Mouse (Mus musculus) central nervous system, embryonic 18 days (tissue): Measurements from ENCODE around the gene Sirt2. TPM values are rescaled to one million over a fixed set of nuclear protein-coding genes. Genes with fewer than 3 reads are reported as not detected.

Experiments used
- polyA plus RNA-seq: library from polyadenylated mRNA; depleted of rRNA; stranded (reverse); fragments of >200 nt; gene quantifications from 2 replicates; pipeline ENCODE4 v1.2.3, GENCODE M21; 2012; rRNA removed

The Sirt2 gene
- polyA plus RNA-seq, result 128 and 133 TPM in 2 replicates

GRCm38 (mm10) chr7:28766173-28766879, at the start of gene Sirt2:
TSS of gene Sirt2 (plus strand) at chr7:28766735.

GRCm38 (mm10) chr7:28741709-28742438, 24.7 kb upstream of the Sirt2 start, which contains the start of the genes Mrps12 and Sars2:
TSS of gene Mrps12 (minus strand) at chr7:28741820.
TSS of gene Sars2 (plus strand) at chr7:28741992.

GRCm38 (mm10) chr7:28756079-28756478, 10.5 kb upstream of the Sirt2 start, which contains the start of gene Ccer2:
TSS of gene Ccer2 (plus strand) at chr7:28756174.

GRCm38 (mm10) chr7:28767462-28767965, 979 bp downstream of the Sirt2 start, which contains the start of gene Nfkbib:
TSS of gene Nfkbib (minus strand) at chr7:28767512.

GRCm38 (mm10) chr7:28788307-28789195, 22.0 kb downstream of the Sirt2 start, which contains the start of gene Rinl:
TSS of gene Rinl (plus strand) at chr7:28788969.

GRCm38 (mm10) chr7:28808221-28808941, 41.8 kb downstream of the Sirt2 start, which contains the start of gene Hnrnpl:
TSS of gene Hnrnpl (plus strand) at chr7:28808541.

GRCm38 (mm10) chr7:28824941-28825685, 58.6 kb downstream of the Sirt2 start, which contains the start of gene Ech1:
TSS of gene Ech1 (plus strand) at chr7:28825217.

GRCm38 (mm10) chr7:28833723-28834347, 67.3 kb downstream of the Sirt2 start, which contains the start of gene Lgals4:
TSS of gene Lgals4 (plus strand) at chr7:28833854.

Other genes starting within 250 kb of the Sirt2 start
- not detected in 2 replicates for gene Ifnl3, start 243.9 kb upstream of the Sirt2 start, polyA plus RNA-seq
- not detected in 2 replicates for gene Sycn, start 225.8 kb upstream of the Sirt2 start, polyA plus RNA-seq
- 0.20 and 3.1 TPM in 2 replicates for gene Nccrp1, start 219.5 kb upstream of the Sirt2 start, polyA plus RNA-seq
- 53.4 and 61.8 TPM in 2 replicates for gene Samd4b, start 168.6 kb upstream of the Sirt2 start, polyA plus RNA-seq
- gene Pak4, start 168.6 kb upstream of the Sirt2 start, polyA plus RNA-seq, result 11.0 and 12.7 TPM in 2 replicates
- 0.22 and 0.92 TPM in 2 replicates for gene Acp7, start 135.4 kb upstream of the Sirt2 start, polyA plus RNA-seq
- gene Fbxo27, start 73.9 kb upstream of the Sirt2 start, polyA plus RNA-seq, result 31.4 and 33.2 TPM in 2 replicates
- 4.1 and 4.6 TPM in 2 replicates for gene Fbxo17, start 49.9 kb upstream of the Sirt2 start, polyA plus RNA-seq
- gene Mrps12, start 24.9 kb upstream of the Sirt2 start, polyA plus RNA-seq, result 71.4 and 74.9 TPM in 2 replicates
- gene Sars2, start 24.7 kb upstream of the Sirt2 start, polyA plus RNA-seq, result 15.9 and 16.3 TPM in 2 replicates
- gene Ccer2, start 10.6 kb upstream of the Sirt2 start, polyA plus RNA-seq, result 0.39 and 0.56 TPM in 2 replicates
- 26.6 and 29.6 TPM in 2 replicates for gene Nfkbib, start 777 bp downstream of the Sirt2 start, polyA plus RNA-seq
- gene Rinl, start 22.2 kb downstream of the Sirt2 start, polyA plus RNA-seq, result 0.55 and 0.62 TPM in 2 replicates
- gene Hnrnpl, start 41.8 kb downstream of the Sirt2 start, polyA plus RNA-seq, result 372 and 379 TPM in 2 replicates
- gene Ech1, start 58.5 kb downstream of the Sirt2 start, polyA plus RNA-seq, result 98.9 and 107 TPM in 2 replicates
- 9.5 and 10.9 TPM in 2 replicates for gene Lgals4, start 67.1 kb downstream of the Sirt2 start, polyA plus RNA-seq
- gene Lgals7, start 97.1 kb downstream of the Sirt2 start, polyA plus RNA-seq, result 11.6 and 16.4 TPM in 2 replicates
- gene Capn12, start 114.7 kb downstream of the Sirt2 start, polyA plus RNA-seq, result 0.22 and 0.25 TPM in 2 replicates
- 120 and 134 TPM in 2 replicates for gene Actn4, start 195.6 kb downstream of the Sirt2 start, polyA plus RNA-seq
- gene Eif3k, start 215.1 kb downstream of the Sirt2 start, polyA plus RNA-seq, result 377 and 381 TPM in 2 replicates
- 12.9 and 14.6 TPM in 2 replicates for gene Map4k1, start 215.3 kb downstream of the Sirt2 start, polyA plus RNA-seq